Mouse (Mus musculus): Measurements from ENCODE around the gene Gins2.

- TF ChIP-seq POLR2A (IDR thresholded peaks at IDR 0.05; ENCODE audit: low read depth, low read length), result no peak
- no peak for TF ChIP-seq CTCF (conservative IDR thresholded peaks at IDR 0.05; ENCODE audit: insufficient read depth, insufficient read length, low read depth, low read length)
These were observed 31.3 kb upstream of the Gins2 start for GRCm38 (mm10) chr8:120620441-120620840.
